Mouse (Mus musculus): ENCODE data around the gene Ctnna3. TPM values are rescaled to one million over a fixed set of nuclear protein-coding genes. Genes with fewer than 3 reads are reported as not detected.
A peak's percentile ranks its signal among the peaks of the same experiment; 100 is the strongest.

The Ctnna3 gene
- polyA plus RNA-seq, 1 experiment from 2014 or later: 1.2 TPM

DNA sequence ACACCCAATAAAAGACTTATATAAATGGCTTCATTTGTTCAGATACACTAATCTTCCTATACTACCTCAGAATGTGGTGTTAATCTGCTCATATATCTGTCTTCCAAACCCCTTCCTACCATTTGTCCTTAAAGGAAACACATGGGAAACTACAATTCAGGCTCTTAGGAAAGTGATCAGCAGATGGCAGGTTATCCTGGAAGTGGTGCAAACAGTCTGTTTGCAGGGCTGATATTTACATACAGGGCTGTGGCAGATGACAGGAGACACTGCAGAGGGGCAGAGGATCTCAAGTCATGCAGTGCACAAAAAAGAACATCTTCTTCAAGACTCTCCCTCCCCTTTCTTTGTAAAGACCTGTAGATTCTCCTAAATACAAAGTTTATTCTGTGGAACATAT is 1008.8 kb downstream of the Ctnna3 start:
- H3K36me3 ChIP-seq: no peaks in the 10 kb centered on the region
- no peak overlapping the region for H3K4me2 ChIP-seq
- H3K27me3 ChIP-seq: no peaks in the 10 kb centered on the region
- no peaks in the 10 kb centered on the region for H3K4me1 ChIP-seq (replicated peaks)
- ATAC-seq (ENCODE audit: low FRiP score): no peak
- no peak overlapping the region for H3K9ac ChIP-seq
- H3K9me3 ChIP-seq: no peaks in the 10 kb centered on the region
- H3K4me3 ChIP-seq: no peak overlapping the region
- H3K27ac ChIP-seq: no peak overlapping the region

DNA sequence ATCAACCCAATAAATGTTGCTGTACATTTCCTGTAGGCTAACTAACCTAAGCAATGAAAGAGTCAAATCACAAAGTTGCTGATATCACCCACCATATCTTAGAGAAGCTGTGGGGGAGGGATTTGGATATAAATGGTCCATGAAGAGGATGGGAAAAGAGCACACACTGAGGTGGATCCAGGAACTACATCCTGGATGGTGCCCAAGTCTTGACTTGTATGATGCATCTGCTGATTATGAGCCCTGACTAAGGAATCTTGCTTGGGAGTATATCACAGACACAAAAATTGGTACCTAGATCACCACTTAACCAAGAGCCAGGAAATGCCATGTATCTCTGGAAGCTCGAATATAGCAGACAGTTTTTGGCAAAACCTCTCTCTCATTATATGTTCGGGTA is 1018.7 kb downstream of the Ctnna3 start:
- Histone ChIP-seq H3K27me3 (no peaks in the 10 kb centered on the region), H3K4me1 (replicated peaks) (peaks cover 5% of the 10 kb centered on the region; the same call in 1 of the 2 replicates), H3K9me3 (no peaks in the 10 kb centered on the region), H3K4me3 (no peak overlapping the region), H3K36me3 (no peaks in the 10 kb centered on the region), H3K4me2 (no peak overlapping the region), H3K27ac (no peak overlapping the region), H3K9ac (no peak overlapping the region)
- no peak for ATAC-seq (ENCODE audit: low FRiP score)
- 84% methylated on average over 2 of the region's 2 CpGs for WGBS

DNA sequence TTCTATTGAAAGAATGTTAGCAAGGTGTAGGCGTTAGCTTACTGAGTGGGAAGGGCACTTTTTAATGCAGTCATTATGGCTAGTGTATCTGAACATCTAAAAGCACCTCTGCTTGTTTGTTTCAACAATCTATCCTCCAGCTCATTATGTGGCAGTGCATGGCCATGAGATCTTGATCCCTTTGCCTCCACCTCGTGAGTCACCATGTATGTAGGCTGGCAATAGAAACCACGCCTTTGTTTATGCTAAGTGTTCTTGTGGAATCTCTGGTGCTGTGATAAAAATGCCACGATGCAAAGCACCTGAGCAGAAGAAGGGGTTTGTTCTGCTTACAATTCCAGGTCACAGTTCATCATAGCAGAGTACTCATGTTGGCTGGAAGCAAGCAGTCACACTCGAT is 1053.4 kb downstream of the Ctnna3 start:
- 85% methylated on average over 5 of the region's 5 CpGs for WGBS

DNA sequence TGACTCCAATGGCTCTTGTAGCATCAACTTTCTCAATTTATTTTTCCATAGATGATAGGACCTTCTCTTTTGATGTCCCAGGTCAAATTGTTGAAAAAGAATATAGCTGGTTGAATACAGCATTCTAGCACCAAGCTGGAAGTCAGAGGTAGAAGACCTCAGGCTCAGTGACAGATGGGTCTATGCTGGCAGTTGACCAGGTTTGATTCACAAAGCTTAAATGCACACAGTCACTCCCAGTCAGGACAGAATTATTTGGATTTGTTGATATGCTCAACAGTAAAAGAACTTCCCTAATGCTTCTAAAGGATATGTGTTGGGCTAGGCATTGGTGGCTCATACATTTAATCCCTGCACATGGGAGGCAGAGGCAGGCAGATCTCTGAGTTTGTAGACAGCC is 1059.6 kb downstream of the Ctnna3 start:
- no peak overlapping the region for H3K9ac ChIP-seq
- H3K4me3 ChIP-seq: no peak overlapping the region
- no peak overlapping the region for H3K27ac ChIP-seq
- H3K36me3 ChIP-seq: no peaks in the 10 kb centered on the region
- no peak overlapping the region for H3K4me2 ChIP-seq
- ATAC-seq (ENCODE audit: low FRiP score): no peak
- H3K4me1 ChIP-seq (replicated peaks): no peaks in the 10 kb centered on the region
- H3K9me3 ChIP-seq: no peaks in the 10 kb centered on the region
- no peaks in the 10 kb centered on the region for H3K27me3 ChIP-seq

More for the DNA sequence above, 1053.4 kb downstream of the Ctnna3 start:
- Histone ChIP-seq H3K27ac (no peak overlapping the region), H3K4me1 (replicated peaks) (no peaks in the 10 kb centered on the region), H3K9me3 (no peaks in the 10 kb centered on the region), H3K4me2 (no peak overlapping the region), H3K27me3 (no peaks in the 10 kb centered on the region), H3K36me3 (no peaks in the 10 kb centered on the region), H3K9ac (no peak overlapping the region), H3K4me3 (no peak overlapping the region)
- ATAC-seq (ENCODE audit: low FRiP score): no peak

DNA sequence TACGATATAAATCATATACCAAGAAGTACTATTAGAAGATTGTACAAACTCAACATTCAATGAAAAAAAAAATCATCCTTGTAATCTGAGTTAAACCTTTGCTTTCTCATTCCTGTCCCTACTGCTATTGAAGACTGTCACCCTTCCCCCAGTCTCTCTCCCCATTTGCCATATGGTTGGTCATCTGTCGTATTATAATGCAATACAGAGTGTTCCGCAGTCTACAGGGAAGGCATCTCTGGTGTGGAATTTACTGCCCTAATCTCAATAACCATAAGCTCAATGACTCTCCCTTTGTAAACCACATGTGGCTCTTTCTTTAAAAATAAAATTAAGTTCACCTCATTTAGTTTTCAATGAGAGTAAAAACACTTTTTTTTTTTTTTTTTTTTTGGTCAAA is 1113.7 kb downstream of the Ctnna3 start:
- H3K4me1 ChIP-seq (replicated peaks): no peaks in the 10 kb centered on the region
- no peak for ATAC-seq (ENCODE audit: low FRiP score)
- 59% methylated on average over 3 of the region's 3 CpGs for WGBS

DNA sequence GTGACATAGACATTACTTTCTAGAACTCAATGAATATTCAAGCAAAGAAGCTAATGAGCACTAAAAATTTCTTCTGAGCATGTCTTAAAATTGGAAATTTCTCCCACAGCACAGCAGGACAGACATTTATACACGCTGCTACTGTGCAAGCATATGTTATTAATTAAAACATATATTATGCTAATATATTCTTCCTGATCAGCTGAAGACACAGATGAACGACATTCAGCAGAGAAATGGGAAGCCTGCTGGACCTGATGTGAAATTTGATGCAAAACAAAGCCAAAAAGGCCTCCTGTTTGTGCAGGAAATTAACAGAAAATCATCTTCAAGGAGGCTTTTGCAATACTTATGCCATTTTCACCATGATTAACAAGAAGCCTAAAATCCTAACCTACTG is 1114.5 kb downstream of the Ctnna3 start:
- Histone ChIP-seq H3K4me1 (replicated peaks) (no peaks in the 10 kb centered on the region), H3K4me3 (no peak overlapping the region), H3K9me3 (no peaks in the 10 kb centered on the region), H3K9ac (no peak overlapping the region), H3K4me2 (no peak overlapping the region), H3K27ac (peak overlapping the region; percentile 52; the same call in 1 of the 2 replicates), H3K36me3 (no peaks in the 10 kb centered on the region), H3K27me3 (no peaks in the 10 kb centered on the region)
- WGBS: 25% methylated on average over 2 of the region's 2 CpGs
- 0 out of 2 replicates have a peak, but pooled peaks have one; percentile 61 for ATAC-seq (ENCODE audit: low FRiP score)

More for the DNA sequence above, 1113.7 kb downstream of the Ctnna3 start:
- no peak overlapping the region for H3K27ac ChIP-seq
- H3K4me2 ChIP-seq: no peak overlapping the region
- H3K36me3 ChIP-seq: no peaks in the 10 kb centered on the region
- no peak overlapping the region for H3K4me3 ChIP-seq
- H3K9me3 ChIP-seq: no peaks in the 10 kb centered on the region
- no peak overlapping the region for H3K9ac ChIP-seq
- H3K27me3 ChIP-seq: no peaks in the 10 kb centered on the region

DNA sequence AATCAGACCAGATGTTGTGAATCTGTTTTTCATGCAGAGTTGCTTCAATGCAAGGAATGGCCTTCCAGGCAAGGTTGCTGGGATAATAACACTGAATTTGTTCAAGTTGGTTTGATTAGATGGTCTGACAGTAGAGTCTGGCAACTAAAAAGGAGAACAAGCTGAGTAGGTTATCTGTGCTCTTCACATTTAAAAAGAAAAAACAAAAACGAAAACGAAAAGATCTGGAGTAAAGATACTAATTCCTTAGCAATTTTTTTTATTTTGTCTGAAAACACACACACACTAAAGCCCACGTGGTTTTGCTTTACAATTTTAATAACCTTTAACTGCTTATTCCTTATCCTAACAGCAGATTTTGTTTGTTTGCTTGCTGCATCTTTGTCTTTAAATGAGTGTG is 1141.4 kb downstream of the Ctnna3 start:
- Histone ChIP-seq H3K4me3 (no peak overlapping the region), H3K9me3 (no peaks in the 10 kb centered on the region), H3K4me2 (no peak overlapping the region), H3K4me1 (replicated peaks) (no peaks in the 10 kb centered on the region), H3K27me3 (no peaks in the 10 kb centered on the region), H3K9ac (no peak overlapping the region), H3K27ac (no peak overlapping the region), H3K36me3 (no peaks in the 10 kb centered on the region)
- WGBS: 88% methylated on average over 3 of the region's 3 CpGs
- ATAC-seq (ENCODE audit: low FRiP score): no peak

DNA sequence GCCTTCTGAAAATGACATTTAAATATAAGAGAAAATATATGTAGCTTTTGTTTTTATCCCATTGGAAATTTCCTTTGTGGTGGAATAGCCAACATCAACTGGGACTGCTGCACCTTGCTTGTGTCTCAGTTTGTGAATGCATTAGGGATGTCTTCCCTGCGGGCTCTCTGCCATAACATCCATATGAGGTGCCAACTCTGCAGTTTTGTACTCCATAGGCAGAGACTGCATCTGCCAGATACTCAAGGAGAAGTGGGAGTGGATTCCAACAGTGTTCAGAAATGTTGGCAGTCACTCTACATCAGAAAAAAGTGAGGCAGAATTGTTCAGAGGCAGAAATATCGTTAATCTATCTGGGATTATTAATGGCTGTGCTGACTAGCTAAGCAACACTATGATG is 1158.2 kb downstream of the Ctnna3 start:
- 80% methylated on average over 2 of the region's 2 CpGs for WGBS
- H3K36me3 ChIP-seq: no peaks in the 10 kb centered on the region
- H3K4me2 ChIP-seq: no peak overlapping the region
- no peaks in the 10 kb centered on the region for H3K27me3 ChIP-seq
- no peak overlapping the region for H3K27ac ChIP-seq
- H3K9ac ChIP-seq: no peak overlapping the region
- no peaks in the 10 kb centered on the region for H3K9me3 ChIP-seq
- no peak overlapping the region for H3K4me3 ChIP-seq
- no peaks in the 10 kb centered on the region for H3K4me1 ChIP-seq (replicated peaks)
- ATAC-seq (ENCODE audit: low FRiP score): no peak

DNA sequence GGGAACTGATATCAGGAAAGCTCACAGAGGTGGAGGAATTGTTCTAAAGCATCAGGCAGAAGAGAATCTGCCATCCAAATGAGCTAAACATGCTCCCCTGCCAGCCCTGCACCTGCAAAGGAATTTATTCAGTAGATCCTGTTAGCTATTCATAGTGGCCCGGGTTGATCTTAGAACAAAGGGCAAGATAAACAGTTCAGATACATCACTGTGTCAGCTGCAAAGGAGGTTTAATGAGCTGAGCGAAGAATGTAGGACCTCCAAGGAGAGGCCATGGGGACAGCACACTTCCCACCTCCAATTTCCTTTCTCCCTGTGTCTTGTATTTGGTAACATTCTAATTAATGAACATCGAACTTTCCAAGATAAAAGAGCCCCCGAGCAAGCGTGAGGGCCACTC is 1206.9 kb downstream of the Ctnna3 start:
- no peaks in the 10 kb centered on the region for H3K9me3 ChIP-seq
- H3K4me2 ChIP-seq: no peak overlapping the region
- H3K27ac ChIP-seq: no peak overlapping the region
- H3K9ac ChIP-seq: no peak overlapping the region
- 0 out of 2 replicates have a peak, but pooled peaks cover 3% of the 10 kb centered on the region for H3K4me1 ChIP-seq (replicated peaks)
- WGBS: 26% methylated on average over 5 of the region's 5 CpGs
- H3K27me3 ChIP-seq: 0 out of 2 replicates have a peak, but pooled peaks cover 5% of the 10 kb centered on the region
- no peaks in the 10 kb centered on the region for H3K36me3 ChIP-seq
- no peak overlapping the region for H3K4me3 ChIP-seq
- ATAC-seq (ENCODE audit: low FRiP score): no peak

DNA sequence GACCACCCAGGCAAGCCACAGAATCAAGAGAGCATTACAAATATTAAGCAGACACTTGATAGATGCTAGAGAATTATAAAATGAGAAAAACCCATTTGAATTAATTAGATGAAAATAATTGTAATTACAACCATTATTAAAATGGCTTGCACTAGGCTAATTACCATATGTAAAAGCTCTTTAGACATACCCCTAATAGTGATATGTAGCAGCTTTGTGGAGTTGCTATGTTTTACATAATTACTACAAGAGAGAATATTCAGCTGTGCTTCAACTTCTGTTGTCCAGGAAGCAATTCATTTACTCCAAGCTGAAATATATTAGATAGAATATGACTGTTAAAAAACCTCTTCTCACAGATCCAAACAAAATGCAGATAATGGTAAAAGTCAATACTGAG is 1209.2 kb downstream of the Ctnna3 start:
- no peak for ATAC-seq (ENCODE audit: low FRiP score)
- Histone ChIP-seq H3K9ac (no peak overlapping the region), H3K9me3 (no peaks in the 10 kb centered on the region), H3K4me2 (no peak overlapping the region), H3K36me3 (no peaks in the 10 kb centered on the region), H3K4me3 (no peak overlapping the region), H3K27me3 (0 out of 2 replicates have a peak, but pooled peaks cover 5% of the 10 kb centered on the region), H3K4me1 (replicated peaks) (0 out of 2 replicates have a peak, but pooled peaks cover 3% of the 10 kb centered on the region), H3K27ac (no peak overlapping the region)

DNA sequence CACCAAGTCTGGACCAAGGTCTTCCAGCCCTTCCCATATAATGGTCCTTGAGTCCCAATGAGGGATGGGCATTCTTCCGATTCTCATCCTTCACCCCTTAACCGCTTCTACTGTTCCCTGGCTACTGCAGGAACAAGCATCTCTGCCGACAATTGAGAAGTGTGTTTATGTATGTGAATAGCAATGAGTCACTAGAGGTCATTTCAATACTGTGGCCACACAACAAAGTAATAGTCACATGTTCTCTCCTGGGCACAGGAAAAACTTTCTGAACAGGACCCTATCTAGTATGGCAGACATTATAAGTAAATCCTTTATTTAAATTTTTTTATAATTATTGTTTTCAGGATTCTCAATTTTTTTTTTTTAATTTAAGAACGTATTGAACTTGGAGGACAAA is 1211.2 kb downstream of the Ctnna3 start:
- 74% methylated on average over 4 of the region's 4 CpGs for WGBS
- H3K27me3 ChIP-seq: no peaks in the 10 kb centered on the region
- H3K4me3 ChIP-seq: no peak overlapping the region
- H3K27ac ChIP-seq: no peak overlapping the region
- 0 out of 2 replicates have a peak, but pooled peaks cover 3% of the 10 kb centered on the region for H3K4me1 ChIP-seq (replicated peaks)
- no peaks in the 10 kb centered on the region for H3K36me3 ChIP-seq
- no peak overlapping the region for H3K4me2 ChIP-seq
- ATAC-seq (ENCODE audit: low FRiP score): no peak
- H3K9ac ChIP-seq: no peak overlapping the region
- no peaks in the 10 kb centered on the region for H3K9me3 ChIP-seq

DNA sequence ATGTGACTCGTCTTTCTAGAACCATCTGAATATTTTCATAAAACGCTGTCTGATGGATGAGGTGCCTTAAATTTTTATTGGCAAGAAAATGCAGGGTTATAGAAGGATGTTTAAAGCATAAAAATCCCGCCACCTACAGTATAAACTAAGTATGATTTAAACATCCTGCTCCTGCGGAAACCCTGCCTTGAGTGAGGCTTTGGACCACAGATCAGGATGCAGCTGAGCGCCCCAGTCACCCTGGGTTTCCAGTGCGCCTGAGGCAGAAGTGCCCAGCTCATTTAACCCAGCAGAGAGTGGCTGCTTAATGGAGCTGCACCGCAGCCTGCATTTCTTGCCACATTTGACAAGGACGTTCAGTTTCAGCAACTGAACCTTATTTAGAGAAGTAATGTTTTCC is 1211.7 kb downstream of the Ctnna3 start:
- H3K36me3 ChIP-seq: no peaks in the 10 kb centered on the region
- H3K27me3 ChIP-seq: no peaks in the 10 kb centered on the region
- H3K4me3 ChIP-seq: no peak overlapping the region
- no peak overlapping the region for H3K4me2 ChIP-seq
- H3K9ac ChIP-seq: no peak overlapping the region
- no peak overlapping the region for H3K27ac ChIP-seq
- 60% methylated on average over 8 of the region's 8 CpGs for WGBS
- no peaks in the 10 kb centered on the region for H3K9me3 ChIP-seq
- H3K4me1 ChIP-seq (replicated peaks): 0 out of 2 replicates have a peak, but pooled peaks cover 3% of the 10 kb centered on the region
- ATAC-seq (ENCODE audit: low FRiP score): 0 out of 2 replicates have a peak, but pooled peaks have one; percentile 39

DNA sequence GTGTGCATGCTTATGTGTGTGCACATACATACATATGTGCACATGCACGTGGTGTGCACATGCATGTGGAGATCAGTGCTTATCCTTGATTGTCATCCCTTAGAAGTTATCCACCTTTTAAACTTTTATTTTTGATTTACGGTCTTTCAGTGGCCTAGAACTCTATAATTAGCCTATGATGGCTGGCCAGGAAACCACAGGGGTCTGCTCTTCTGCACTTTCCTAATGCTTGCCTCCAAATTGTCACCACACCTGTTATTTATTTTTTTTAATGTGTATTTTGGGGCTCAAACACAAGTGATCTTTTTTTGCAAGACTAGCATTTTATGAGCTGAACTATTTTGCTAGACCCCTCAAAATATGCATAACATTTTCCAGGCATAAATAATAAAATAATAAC is 1214.1 kb downstream of the Ctnna3 start:
- H3K9ac ChIP-seq: no peak overlapping the region
- ATAC-seq (ENCODE audit: low FRiP score): no peak
- 77% methylated on average over 2 of the region's 2 CpGs for WGBS
- H3K4me3 ChIP-seq: no peak overlapping the region
- H3K27me3 ChIP-seq: no peaks in the 10 kb centered on the region
- H3K27ac ChIP-seq: no peak overlapping the region
- H3K4me2 ChIP-seq: no peak overlapping the region
- no peaks in the 10 kb centered on the region for H3K9me3 ChIP-seq
- H3K4me1 ChIP-seq (replicated peaks): no peaks in the 10 kb centered on the region
- H3K36me3 ChIP-seq: no peaks in the 10 kb centered on the region

Measured in hindbrain, embryonic 13.5 days (tissue).